Mouse (Mus musculus) embryonic facial prominence, embryonic 15.5 days (tissue): ENCODE measurements around the gene C030005K15Rik. TPM values are rescaled to one million over a fixed set of nuclear protein-coding genes. Genes with fewer than 3 reads are reported as not detected.

Source experiments
- ATAC-seq: fragments of 200-750 bp; cut with Nextera tagmentation; 2 replicates; pipeline ENCODE4 v1.8.0; 2017; ENCODE audit warnings: low read depth, moderate TSS enrichment; ENCODE audit not compliant: insufficient number of reproducible peaks, low FRiP score, low TSS enrichment
- H3K27ac ChIP-seq: fragments of 300-500 bp; sonication (generic); replicated peaks from 2 replicates; pipeline ENCODE4 v1.5.1; 2015; ENCODE audit warnings: mild to moderate bottlenecking, inconsistent platforms
- H3K27me3 ChIP-seq: fragments of 300-500 bp; sonication (generic); 2 replicates; pipeline ENCODE4 v1.6.1; 2015; ENCODE audit warnings: inconsistent platforms
- H3K36me3 ChIP-seq: fragments of 300-500 bp; sonication (generic); 2 replicates; pipeline ENCODE4 v1.6.1; 2015; ENCODE audit warnings: mild to moderate bottlenecking, inconsistent platforms
- H3K4me1 ChIP-seq: fragments of 300-500 bp; sonication (generic); 2 replicates; pipeline ENCODE4 v1.6.1; 2015; ENCODE audit warnings: inconsistent platforms
- H3K4me2 ChIP-seq: fragments of 300-500 bp; sonication (generic); replicated peaks from 2 replicates; pipeline ENCODE4 v1.6.1; 2015; ENCODE audit warnings: mild to moderate bottlenecking, inconsistent platforms
- H3K4me3 ChIP-seq: fragments of 300-500 bp; sonication (generic); replicated peaks from 2 replicates; pipeline ENCODE4 v1.5.1; 2015; ENCODE audit warnings: mild to moderate bottlenecking, inconsistent platforms
- H3K9ac ChIP-seq: fragments of 300-500 bp; sonication (generic); 2 replicates; pipeline ENCODE4 v1.6.1; 2015; ENCODE audit warnings: inconsistent platforms
- H3K9me3 ChIP-seq: fragments of 300-500 bp; sonication (generic); replicated peaks from 2 replicates; pipeline ENCODE4 v1.6.1; 2016; ENCODE audit warnings: inconsistent platforms
- WGBS: fragments of 180-500 bp; shearing (Covaris S2); methylation state at CpG from one replicate; pipeline ENCODE4 v1.1.7; 2015; 5-methylcytosine and 5-hydroxymethylcytosine counted together
- polyA plus RNA-seq: library from polyadenylated mRNA; unstranded; fragments of >200 nt; fragmentation: Nextera tagmentation; extraction: Ambion mirVana; gene quantifications from 2 replicates; pipeline ENCODE4 v1.2.1, GENCODE M21; 2015

The C030005K15Rik gene
- polyA plus RNA-seq, 1 experiment from 2014 or later: not detected

DNA sequence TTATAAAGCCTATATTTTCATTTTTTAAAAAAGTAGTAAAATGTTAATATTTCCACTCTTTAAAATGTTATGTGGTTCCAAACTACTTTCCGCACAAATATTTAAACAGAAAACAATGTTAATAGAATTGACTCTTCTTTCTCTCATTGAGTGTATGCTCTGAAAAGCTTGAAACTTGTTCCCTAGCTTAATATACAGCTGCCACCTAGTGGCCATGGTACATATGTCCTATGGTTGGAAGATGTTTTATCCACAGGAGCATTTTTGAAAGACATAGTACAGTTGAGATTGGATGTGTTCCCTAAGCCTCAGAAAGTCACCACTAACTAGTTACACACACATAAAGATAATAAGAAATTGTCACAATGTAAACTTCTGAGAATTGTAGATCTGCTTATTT lies 22.0 kb downstream of the C030005K15Rik start:
- no peak overlapping the region for H3K4me2 ChIP-seq
- H3K4me3 ChIP-seq: no peak overlapping the region
- ATAC-seq: no peak
- no peaks in the 10 kb centered on the region for H3K9me3 ChIP-seq
- H3K27ac ChIP-seq: no peak overlapping the region
- WGBS: 47% methylated on average over 1 of the region's 1 CpGs
- H3K36me3 ChIP-seq: no peaks in the 10 kb centered on the region
- no peaks in the 10 kb centered on the region for H3K27me3 ChIP-seq
- no peaks in the 10 kb centered on the region for H3K4me1 ChIP-seq
- H3K9ac ChIP-seq: no peak overlapping the region

DNA sequence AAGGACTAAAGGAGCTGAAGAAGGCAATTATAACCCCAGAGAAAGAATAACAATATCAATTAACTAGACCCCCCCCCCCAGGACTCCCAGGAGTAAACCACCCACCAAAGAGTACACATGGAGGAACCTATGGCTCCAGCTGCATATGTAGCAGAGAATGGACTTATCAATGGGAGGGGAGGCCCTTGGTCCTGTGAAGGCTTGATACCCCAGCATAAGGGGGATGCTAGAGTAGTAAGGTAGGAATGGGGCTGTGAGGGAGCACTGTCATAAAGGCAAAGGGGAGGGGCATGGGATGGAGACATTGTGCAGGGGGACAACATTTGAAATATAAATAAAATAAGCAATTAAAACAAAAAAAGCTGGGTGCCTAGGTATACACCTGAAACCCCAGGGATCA lies 24.2 kb downstream of the C030005K15Rik start:
- Histone ChIP-seq H3K27me3 (no peaks in the 10 kb centered on the region), H3K4me1 (no peaks in the 10 kb centered on the region), H3K4me3 (no peak overlapping the region), H3K36me3 (no peaks in the 10 kb centered on the region), H3K9me3 (no peaks in the 10 kb centered on the region), H3K9ac (no peak overlapping the region), H3K4me2 (no peak overlapping the region), H3K27ac (no peak overlapping the region)
- ATAC-seq: no peak

DNA sequence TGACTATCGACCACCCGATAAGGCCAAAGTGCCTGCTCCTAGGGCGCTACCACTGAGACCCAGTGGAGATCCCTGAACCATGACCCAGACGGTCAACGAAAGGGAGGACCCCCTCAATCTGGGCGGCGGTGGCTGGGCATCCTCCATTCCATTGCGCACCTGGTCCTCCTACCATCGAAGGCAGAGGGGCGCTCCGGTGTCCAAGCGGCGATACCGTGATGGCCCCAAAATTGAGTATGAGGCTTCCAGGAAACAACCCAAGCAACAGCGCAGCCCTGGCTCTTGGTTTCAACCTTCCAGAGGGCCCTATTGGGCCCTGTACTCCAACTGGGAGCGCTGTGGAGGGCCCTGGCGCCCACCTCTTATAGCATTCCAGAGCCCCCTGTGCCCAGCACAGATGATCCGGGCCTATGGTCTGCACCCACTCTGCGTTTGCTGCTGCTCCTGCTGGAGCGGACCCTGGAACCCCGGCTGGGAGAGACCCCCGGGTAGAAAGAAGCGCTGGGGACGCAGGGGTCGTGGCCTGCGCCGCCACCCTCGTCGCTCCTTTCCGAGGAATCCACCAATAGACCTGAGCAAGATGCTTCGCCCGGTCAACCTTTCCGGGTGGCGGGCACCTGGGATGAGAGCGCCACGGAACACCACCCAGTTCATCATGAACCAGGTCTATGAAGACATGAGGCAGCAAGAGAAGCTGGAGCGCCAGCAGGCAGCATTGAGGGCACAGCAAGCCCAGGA lies 33.0 kb downstream of the C030005K15Rik start:
- WGBS: 95% methylated on average over 37 of the region's 37 CpGs

DNA sequence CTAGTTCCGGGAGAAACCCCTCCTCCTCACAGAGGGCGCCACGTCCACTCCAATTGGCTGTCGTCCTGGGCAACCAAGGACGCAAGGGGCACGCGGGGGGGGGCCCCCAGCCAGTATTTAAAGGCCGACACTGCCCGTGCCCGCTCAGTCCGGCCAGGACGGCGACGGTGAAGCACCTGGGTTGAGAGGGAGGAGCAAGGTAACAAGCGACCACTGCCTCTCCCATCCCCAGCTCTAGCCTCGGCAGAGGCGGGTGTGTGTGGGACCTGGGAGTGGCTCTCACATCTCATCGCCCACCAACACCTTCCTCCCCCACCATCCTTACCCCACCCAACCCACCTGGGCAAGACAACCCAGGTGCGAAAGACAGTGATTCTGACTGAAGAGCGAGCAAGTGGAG lies 33.6 kb downstream of the C030005K15Rik start, which contains the start of gene Ccer1:
TSS of gene Ccer1 (plus strand) at position 147 of the 400 bp plus-strand sequence.
- ATAC-seq: no peak
- WGBS: 77% methylated on average over 20 of the region's 20 CpGs
- Histone ChIP-seq H3K27ac (no peak within 1 kb of the TSS), H3K4me3 (no peak within 1 kb of the TSS), H3K4me2 (no peak within 1 kb of the TSS), H3K9me3 (no peaks in the 10 kb centered on the region), H3K27me3 (no peaks in the 10 kb centered on the region), H3K36me3 (no peaks in the 10 kb centered on the region), H3K9ac (no peak within 1 kb of the TSS), H3K4me1 (no peaks in the 10 kb centered on the region)

More for the DNA sequence above, 33.0 kb downstream of the C030005K15Rik start:
- Histone ChIP-seq H3K27me3 (no peaks in the 10 kb centered on the region), H3K27ac (no peak overlapping the region), H3K4me3 (no peak overlapping the region), H3K9me3 (no peaks in the 10 kb centered on the region), H3K4me2 (no peak overlapping the region), H3K4me1 (no peaks in the 10 kb centered on the region), H3K9ac (no peak overlapping the region), H3K36me3 (no peaks in the 10 kb centered on the region)
- no peak for ATAC-seq

DNA sequence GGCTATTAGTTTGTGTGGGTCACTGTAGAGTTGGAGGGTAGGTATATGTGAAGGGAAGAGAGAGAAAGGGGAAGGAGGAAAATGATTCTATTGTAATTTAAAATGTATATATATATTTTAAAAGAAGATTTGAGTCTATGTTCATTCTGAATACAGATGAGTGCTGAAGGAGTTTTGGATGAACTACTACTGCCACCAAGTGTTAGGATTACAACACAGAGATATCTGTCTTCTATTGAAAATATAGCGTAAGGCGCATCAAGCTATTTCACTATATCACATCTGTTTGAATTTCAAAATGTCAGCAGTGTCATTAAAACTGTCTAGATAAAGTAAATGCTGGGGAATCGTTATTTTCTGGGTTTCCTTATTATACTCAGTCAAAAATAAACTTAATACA lies 37.1 kb downstream of the C030005K15Rik start:
- Histone ChIP-seq H3K9me3 (no peaks in the 10 kb centered on the region), H3K4me2 (no peak overlapping the region), H3K9ac (no peak overlapping the region), H3K36me3 (no peaks in the 10 kb centered on the region), H3K27me3 (no peaks in the 10 kb centered on the region), H3K4me3 (no peak overlapping the region), H3K27ac (no peak overlapping the region), H3K4me1 (no peaks in the 10 kb centered on the region)
- no peak for ATAC-seq
- 71% methylated on average over 3 of the region's 3 CpGs for WGBS

DNA sequence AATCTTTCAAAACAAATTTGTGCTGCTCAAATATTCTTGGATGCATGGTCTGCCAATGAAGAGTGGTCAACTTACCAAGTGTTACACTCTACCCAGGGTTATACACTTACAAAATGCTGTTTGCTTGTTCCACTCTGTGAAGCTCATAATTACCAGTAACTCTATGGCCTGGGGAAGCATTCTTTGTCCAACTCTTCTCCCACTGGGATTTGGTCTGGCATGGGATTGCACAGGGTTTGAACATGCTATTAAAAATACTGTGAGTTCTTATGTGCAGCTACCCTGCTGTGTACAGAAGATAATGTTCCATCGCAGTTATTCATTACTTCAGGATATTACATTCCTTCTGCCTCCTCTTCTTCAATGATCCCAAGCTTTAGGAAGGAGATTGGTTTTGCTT lies 39.4 kb downstream of the C030005K15Rik start:
- Histone ChIP-seq H3K9me3 (no peaks in the 10 kb centered on the region), H3K4me3 (no peak overlapping the region), H3K36me3 (no peaks in the 10 kb centered on the region), H3K27ac (no peak overlapping the region), H3K9ac (no peak overlapping the region), H3K27me3 (no peaks in the 10 kb centered on the region), H3K4me1 (no peaks in the 10 kb centered on the region), H3K4me2 (no peak overlapping the region)
- no peak for ATAC-seq
- WGBS: 78% methylated on average over 1 of the region's 1 CpGs

DNA sequence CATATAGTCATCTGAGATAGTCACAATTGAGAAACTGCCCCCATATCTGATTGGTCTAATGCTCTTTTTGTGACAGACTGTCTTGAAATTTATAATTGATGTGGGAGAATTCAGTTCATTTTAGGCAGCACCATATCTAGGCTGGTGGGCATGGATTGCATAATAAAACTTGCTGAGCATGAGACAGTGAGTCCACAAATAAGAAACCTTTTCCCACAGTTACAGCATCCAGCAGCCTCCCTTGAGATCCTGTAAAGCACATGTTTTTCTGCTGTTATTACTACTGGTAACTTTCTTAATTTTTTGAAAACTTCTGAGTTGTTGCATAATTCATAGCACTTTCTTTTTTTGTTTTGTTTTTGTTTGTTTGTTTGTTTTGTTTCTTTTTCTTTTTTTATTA lies 43.6 kb downstream of the C030005K15Rik start:
- Histone ChIP-seq H3K4me3 (no peak overlapping the region), H3K27ac (no peak overlapping the region)
- no peak for ATAC-seq

More for the DNA sequence above, 43.6 kb downstream of the C030005K15Rik start:
- Histone ChIP-seq H3K36me3 (no peaks in the 10 kb centered on the region), H3K4me1 (no peaks in the 10 kb centered on the region), H3K27me3 (no peaks in the 10 kb centered on the region), H3K4me2 (no peak overlapping the region), H3K9me3 (no peaks in the 10 kb centered on the region), H3K9ac (no peak overlapping the region)

Other genes with a start within 250 kb of the C030005K15Rik start
- gene Dcn, start 247.1 kb downstream of the C030005K15Rik start, polyA plus RNA-seq: 765 and 776 TPM in 2 replicates
- 532 and 550 TPM in 2 replicates for gene Lum, start 161.6 kb downstream of the C030005K15Rik start, polyA plus RNA-seq
- gene Kera, start 119.9 kb downstream of the C030005K15Rik start, polyA plus RNA-seq: 34.6 and 35.7 TPM in 2 replicates
- gene Epyc, start 82.7 kb downstream of the C030005K15Rik start, polyA plus RNA-seq: 7.8 and 13.8 TPM in 2 replicates
- gene Ccer1, start 33.7 kb downstream of the C030005K15Rik start, polyA plus RNA-seq: not detected in 2 replicates